Mouse (Mus musculus) erythroblast, embryonic 14.5 days (primary cell): ENCODE measurements at regions not wholly inside any gene's neighbourhood (a gene's known extent, or its start where the extent isn't known, plus 50 kb on each side); places are given as distances from the start of the nearest gene placed in this dataset.

Experiments
- H3K27me3 ChIP-seq: 2 replicates; pipeline ENCODE4 v1.6.1; 2012; ENCODE audit warnings: inconsistent platforms; ENCODE audit not compliant: control insufficient read depth
- H3K36me3 ChIP-seq: 2 replicates; pipeline ENCODE4 v1.6.1; 2012; ENCODE audit warnings: mild to moderate bottlenecking, inconsistent platforms; ENCODE audit not compliant: control insufficient read depth
- H3K4me1 ChIP-seq: 2 replicates; pipeline ENCODE4 v1.6.1; 2012; ENCODE audit warnings: inconsistent platforms; ENCODE audit not compliant: control insufficient read depth
- H3K4me3 ChIP-seq: replicated peaks from 2 replicates; pipeline ENCODE3; 2012; ENCODE audit warnings: moderate library complexity, mild to moderate bottlenecking, inconsistent platforms
- H3K9me3 ChIP-seq: 2 replicates; pipeline ENCODE4 v1.6.1; 2012; ENCODE audit warnings: low read length, inconsistent platforms, mixed read lengths; ENCODE audit not compliant: control insufficient read depth
- GATA1 ChIP-seq: IDR thresholded peaks from 2 replicates; pipeline ENCODE4 v1.6.1; 2012; ENCODE audit warnings: low read length, inconsistent platforms, mixed read lengths
- TAL1 ChIP-seq: IDR thresholded peaks from 3 replicates; pipeline ENCODE4 v1.6.1; 2012; ENCODE audit warnings: low read length, inconsistent platforms, mixed read lengths

DNA sequence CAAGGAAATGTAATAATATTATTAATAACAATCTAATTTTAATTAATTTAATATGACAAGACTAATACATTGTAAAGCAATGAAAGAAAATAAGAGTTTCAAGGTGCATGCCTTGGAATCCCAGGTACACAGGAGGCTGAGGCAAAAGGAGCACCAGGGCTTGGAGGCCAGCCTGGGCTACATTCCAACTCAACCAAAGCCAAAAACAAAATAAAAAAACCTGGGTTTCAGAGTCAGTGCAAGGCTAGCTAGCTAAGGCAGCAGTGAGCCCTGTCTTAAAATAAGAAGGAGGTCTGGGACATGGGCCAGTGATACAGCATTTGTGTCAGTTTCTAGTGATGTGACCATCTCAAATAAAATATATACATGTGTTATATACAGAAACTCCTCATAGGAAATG, 174.8 kb downstream of the Shq1 start:
- H3K27me3 ChIP-seq = no peaks in the 10 kb centered on the region
- TF ChIP-seq TAL1 (no peak), GATA1 (no peak)
- H3K4me3 ChIP-seq = no peak overlapping the region
- H3K4me1 ChIP-seq = no peaks in the 10 kb centered on the region; the same call in 1 of the 2 replicates
- 0 out of 2 replicates have a peak, but pooled peaks cover under 1% of the 10 kb centered on the region for H3K9me3 ChIP-seq
- H3K36me3 ChIP-seq = no peaks in the 10 kb centered on the region

DNA sequence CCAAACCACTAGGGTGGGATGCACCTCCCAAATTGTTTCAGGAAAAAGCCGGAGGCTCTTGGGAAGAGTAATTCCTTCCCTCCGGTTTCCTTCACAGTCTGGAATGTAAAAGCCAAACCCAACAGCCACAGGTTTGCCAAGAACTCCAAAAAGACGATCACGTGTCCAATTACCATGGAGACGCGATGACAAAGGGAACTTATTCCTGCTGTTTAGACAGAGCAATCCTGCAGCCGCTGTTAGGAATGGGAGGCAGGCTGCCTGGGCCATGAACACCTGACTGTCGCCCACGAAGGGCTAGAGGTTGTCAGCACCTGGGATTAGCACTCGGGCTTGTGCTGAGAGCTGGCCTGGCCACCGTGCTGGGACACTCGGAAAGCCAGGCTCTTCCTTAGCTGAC, 175.8 kb downstream of the Shq1 start:
- 0 out of 2 replicates have a peak, but pooled peaks cover 4% of the 10 kb centered on the region for H3K9me3 ChIP-seq
- no peaks in the 10 kb centered on the region for H3K27me3 ChIP-seq
- H3K4me3 ChIP-seq = no peak overlapping the region
- no peaks in the 10 kb centered on the region; the same call in 1 of the 2 replicates for H3K4me1 ChIP-seq
- TF ChIP-seq TAL1 (no peak), GATA1 (no peak)
- no peaks in the 10 kb centered on the region for H3K36me3 ChIP-seq

DNA sequence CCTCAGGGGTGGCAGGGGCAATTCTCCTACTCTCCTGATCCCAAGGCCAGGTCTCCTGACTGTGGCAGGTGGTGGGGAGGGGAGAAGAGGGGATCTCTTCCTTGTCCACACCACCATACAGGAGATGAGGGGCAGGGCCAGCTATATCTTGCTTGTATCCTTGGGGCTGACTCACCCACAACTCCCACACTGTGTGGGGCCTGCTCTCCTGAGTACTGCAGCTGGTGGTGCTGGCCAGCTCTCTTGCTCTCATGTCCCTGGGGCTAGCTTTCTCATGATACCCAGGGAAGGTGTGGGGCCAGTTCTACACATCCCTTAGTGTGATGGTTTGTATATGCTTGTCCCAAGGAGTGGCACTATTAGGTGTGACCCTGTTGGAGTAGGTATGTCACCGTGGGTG, 177.4 kb downstream of the Shq1 start:
- Histone ChIP-seq H3K4me3 (no peak overlapping the region), H3K4me1 (no peaks in the 10 kb centered on the region; the same call in 1 of the 2 replicates), H3K27me3 (no peaks in the 10 kb centered on the region), H3K9me3 (0 out of 2 replicates have a peak, but pooled peaks cover 4% of the 10 kb centered on the region), H3K36me3 (no peaks in the 10 kb centered on the region)
- no peak for TF ChIP-seq TAL1
- TF ChIP-seq GATA1 = no peak

DNA sequence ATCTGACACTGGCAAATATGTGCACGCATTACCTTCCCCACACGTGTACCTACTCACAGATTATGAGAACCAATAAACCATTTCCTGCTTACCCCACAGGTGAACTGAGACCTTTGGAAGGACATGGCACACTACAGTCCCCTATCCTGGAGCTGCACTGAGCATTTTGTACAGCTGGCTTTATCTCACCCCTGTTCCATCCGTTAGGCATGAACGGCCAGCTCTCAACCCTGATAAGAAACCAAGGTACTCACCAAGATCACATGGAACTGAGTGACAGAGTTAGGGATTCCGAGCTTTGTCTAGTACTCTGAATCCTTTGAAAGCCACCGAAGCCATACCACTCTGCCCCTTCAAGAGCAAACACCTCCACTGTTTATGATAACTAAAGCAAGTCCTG, 179.1 kb downstream of the Shq1 start:
- Histone ChIP-seq H3K36me3 (no peaks in the 10 kb centered on the region), H3K27me3 (no peaks in the 10 kb centered on the region), H3K4me3 (no peak overlapping the region), H3K4me1 (no peaks in the 10 kb centered on the region; the same call in 1 of the 2 replicates), H3K9me3 (0 out of 2 replicates have a peak, but pooled peaks cover 4% of the 10 kb centered on the region)
- TF ChIP-seq GATA1 (no peak), TAL1 (no peak)

GRCm38 (mm10) chr6:100490920-100491712, 179.8 kb downstream of the Shq1 start:
- H3K36me3 ChIP-seq = no peaks in the 10 kb centered on the region
- 0 out of 2 replicates have a peak, but pooled peaks cover 4% of the 10 kb centered on the region for H3K9me3 ChIP-seq
- no peaks in the 10 kb centered on the region; the same call in 1 of the 2 replicates for H3K4me1 ChIP-seq
- H3K27me3 ChIP-seq = no peaks in the 10 kb centered on the region
- H3K4me3 ChIP-seq = no peak overlapping the region
- TF ChIP-seq TAL1 (no peak), GATA1 (no peak)

DNA sequence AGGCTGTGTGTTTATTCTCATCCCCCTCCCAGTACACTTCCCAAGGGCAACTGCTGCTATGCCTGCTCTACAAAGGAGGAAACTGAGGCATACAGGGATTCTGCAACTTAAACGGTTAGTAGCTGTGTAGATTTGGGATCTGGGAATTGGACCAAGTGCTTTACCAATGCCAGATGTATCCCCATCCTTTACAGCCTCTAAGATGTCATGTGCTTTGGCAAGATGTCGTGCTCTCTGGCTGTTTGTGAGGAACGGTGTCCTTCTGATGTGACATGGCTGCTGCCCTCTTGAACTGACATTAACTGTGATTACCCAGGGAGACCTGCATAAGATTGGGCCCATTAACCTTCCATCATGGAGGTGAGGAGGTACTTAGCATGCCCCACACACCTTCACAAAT, 187.1 kb downstream of the Shq1 start:
- Histone ChIP-seq H3K4me3 (no peak overlapping the region), H3K36me3 (no peaks in the 10 kb centered on the region), H3K9me3 (no peaks in the 10 kb centered on the region), H3K27me3 (no peaks in the 10 kb centered on the region), H3K4me1 (no peaks in the 10 kb centered on the region)
- TF ChIP-seq TAL1 (no peak), GATA1 (no peak)

GRCm38 (mm10) chr6:100483084-100483810, 187.7 kb downstream of the Shq1 start:
- no peak for TF ChIP-seq GATA1
- H3K4me1 ChIP-seq = no peaks in the 10 kb centered on the region
- no peaks in the 10 kb centered on the region for H3K27me3 ChIP-seq
- no peaks in the 10 kb centered on the region for H3K9me3 ChIP-seq
- H3K4me3 ChIP-seq = no peak overlapping the region
- no peaks in the 10 kb centered on the region for H3K36me3 ChIP-seq

- Histone ChIP-seq H3K27me3 (no peaks in the 10 kb centered on the region), H3K9me3 (no peaks in the 10 kb centered on the region), H3K4me3 (no peak overlapping the region), H3K36me3 (no peaks in the 10 kb centered on the region), H3K4me1 (no peaks in the 10 kb centered on the region)
- TF ChIP-seq GATA1 = no peak
- no peak for TF ChIP-seq TAL1
Measured at GRCm38 (mm10) chr6:100482572-100482971, 188.4 kb downstream of the Shq1 start.

DNA sequence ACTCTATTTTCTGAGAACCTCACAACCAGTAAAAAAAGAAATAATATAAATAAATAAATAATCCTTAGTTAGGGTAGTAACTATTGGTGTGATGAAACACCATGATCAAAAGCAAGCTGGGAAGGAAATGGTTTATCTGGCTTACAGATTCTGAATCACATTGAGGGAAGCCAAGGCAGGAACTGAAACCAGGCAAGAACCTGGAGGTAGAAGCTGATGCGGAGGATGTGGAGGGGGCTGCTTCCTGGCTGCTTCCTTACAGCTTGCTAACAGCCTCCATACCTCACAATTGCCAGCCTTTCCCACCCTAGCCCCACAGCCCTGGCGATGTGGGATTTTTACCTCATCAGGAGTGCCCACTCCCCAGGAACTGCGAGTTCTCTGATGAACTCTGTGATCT, 190.4 kb downstream of the Shq1 start:
- no peaks in the 10 kb centered on the region for H3K4me1 ChIP-seq
- H3K9me3 ChIP-seq = no peaks in the 10 kb centered on the region
- H3K36me3 ChIP-seq = no peaks in the 10 kb centered on the region
- no peaks in the 10 kb centered on the region for H3K27me3 ChIP-seq
- H3K4me3 ChIP-seq = no peak overlapping the region
- TF ChIP-seq TAL1 = no peak
- no peak for TF ChIP-seq GATA1
